Mouse (Mus musculus): ENCODE results near the gene Ndufb4.

Ndufb4 gene

DNA sequence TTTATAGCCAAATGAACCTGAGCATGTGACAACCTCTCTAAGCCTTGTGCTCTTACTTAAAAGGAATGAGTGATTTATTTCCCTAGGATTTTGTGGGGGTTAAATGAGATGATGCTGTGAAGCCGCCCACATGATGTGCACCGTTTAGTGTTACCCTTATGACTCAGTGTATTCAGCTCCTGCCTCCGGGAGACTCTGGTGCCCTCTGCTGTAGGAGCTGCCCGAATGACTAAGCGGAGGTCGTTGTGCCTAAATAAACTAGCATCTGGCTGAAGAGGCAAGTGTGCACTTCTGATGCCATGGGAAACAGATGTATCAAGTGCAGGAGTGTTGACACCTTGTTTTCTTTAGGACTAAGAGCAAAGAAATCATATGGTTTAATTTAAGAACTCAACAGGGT is 18.1 kb downstream of the Ndufb4 start:
- no peak for DNase-seq (ENCODE audit: low spot score in 2 of 2)

DNA sequence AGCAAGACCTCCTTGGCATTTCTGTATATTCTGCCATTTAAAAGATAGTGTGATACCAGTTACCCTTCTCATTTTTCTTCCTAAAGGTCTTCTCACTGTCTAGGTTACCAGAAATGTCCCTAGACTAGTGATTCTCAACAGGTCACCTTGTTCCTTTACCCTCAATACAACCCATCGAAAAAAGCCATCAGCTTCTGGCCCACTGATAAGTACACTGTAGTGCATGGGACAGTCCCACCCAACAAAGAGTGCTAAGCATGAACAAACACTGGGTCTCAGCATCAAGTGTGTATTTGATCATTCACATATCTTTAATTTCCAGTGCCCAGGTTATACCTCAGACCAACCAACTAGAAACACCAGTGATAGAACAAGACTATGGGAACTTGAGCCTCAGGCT is 19.2 kb downstream of the Ndufb4 start:
- no peak for DNase-seq (ENCODE audit: low spot score in 2 of 2)

DNA sequence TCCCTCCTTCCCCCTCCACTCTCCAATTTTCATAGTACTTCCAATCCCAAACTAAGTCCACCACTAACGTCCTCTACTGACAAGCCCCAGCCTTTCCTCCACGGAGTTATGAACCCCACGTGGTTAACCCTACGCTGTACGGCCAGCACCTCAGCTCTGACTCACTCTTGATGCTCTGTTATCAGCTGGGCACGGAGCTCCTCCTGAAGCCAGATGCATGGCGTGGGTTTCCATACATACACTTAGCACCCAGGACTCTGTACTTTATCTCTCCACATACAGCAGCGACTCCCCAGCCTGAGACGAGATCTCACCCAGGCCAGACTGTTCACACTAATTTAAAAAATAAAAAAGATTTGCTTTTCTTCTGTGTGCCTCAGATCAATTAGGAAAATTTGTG is 19.7 kb downstream of the Ndufb4 start:
- no peak for DNase-seq (ENCODE audit: low spot score in 2 of 2)

DNA sequence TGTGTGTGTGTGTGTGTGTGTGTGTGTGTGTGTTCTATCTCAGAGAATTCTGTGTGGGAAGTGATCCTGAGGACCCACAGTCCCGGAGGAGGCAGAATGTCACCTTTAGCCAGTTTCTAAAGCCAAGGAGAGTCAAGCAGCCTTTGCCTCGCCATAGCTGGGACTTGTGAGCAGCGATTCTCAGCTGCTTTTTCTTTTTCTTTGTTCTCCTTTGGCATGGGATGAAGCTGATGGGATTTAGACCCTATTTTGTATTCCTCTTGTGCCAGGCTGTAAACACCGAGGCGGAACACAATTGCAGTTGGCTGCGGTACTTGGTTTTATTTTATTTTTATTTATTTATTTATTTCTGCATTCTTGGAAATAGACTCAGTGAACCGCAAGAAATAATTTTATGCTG is 25.2 kb downstream of the Ndufb4 start:
- no peak for DNase-seq (ENCODE audit: low spot score in 2 of 2)

DNA sequence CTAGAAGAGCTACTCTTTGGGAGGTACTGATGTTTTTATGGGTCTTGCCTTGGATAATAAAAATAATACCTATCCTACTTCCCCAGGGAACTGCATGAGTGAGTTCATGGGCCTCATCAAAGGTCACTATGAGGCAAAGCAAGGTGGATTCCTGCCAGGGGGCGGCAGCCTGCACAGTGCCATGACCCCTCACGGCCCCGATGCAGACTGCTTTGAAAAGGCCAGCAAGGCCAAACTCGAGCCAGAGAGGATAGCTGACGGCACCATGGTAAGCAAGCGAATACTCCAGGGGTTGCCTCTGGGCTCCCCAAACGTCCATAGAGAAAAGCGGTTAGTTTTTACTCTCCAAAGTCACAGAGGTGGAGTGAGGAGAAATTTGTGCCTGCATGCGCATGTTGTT is 25.9 kb downstream of the Ndufb4 start:
- DNase-seq (ENCODE audit: low spot score in 2 of 2) = no peak

DNA sequence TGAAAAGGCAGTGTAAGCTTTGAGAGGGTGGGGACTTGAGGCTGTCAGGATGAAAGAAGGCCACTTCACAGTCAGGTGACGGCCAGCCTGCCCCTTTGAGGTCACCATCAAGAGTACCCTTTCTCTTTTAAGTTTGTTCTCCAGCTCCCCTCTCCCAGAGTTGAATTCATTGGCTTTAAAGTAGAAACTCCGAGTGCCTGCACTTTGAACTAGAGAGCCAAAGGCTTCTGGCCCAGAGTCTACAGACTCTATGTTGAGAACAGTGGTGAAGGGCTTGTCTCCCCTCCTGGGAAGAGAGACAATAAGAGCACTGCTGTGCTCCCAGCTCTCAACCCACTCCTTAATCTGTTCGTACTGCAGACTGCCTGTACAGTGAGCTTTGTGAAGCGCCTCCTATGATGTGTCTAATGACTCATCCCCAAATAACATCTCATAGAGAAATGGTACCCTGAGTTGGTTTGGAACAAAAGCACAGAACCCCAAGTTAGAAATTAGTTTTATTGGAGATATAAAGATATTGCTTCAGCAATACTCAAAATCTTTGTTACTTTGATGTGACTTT is 27.8 kb downstream of the Ndufb4 start:
- no peak for DNase-seq (ENCODE audit: low spot score in 2 of 2)

DNA sequence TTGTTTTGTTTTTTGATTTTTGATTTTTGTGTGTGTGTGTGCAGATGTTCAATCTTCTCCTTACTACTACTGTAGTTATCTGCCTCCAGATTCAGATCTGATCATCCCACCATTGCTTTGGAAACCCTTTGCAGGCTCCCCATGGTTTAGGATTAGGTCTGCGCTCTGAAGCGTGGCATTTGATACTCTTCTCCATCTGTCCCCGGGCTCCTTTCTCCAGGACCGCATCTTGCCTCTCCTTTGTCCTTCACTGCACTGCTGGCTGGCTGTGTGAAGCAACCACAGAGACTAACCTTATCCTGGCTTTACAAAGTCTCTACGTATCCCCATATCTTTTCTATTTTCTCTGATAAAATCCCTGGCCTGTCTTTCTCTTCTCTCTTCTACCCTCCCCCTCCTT is 31.3 kb downstream of the Ndufb4 start:
- DNase-seq (ENCODE audit: low spot score in 2 of 2) = no peak

DNA sequence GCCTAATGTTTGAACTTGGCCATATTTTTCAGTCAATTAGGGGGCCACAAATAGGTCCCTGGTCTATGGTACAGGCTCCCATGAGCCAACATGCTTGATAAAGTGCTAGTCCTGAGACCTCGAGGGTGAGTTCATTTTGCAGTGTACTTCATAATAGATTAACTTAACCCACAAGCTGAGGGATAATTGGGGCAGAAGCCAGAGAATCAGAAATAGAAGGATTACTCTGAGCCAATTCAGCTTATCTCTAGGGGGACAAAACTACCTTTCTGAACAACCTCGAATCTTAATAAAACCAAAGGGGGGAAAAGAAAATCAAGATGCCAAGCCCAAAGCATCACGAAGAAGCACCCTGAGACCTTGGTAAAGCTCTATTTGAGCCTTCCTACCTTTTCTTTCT is 31.9 kb downstream of the Ndufb4 start:
- no peak for DNase-seq (ENCODE audit: low spot score in 2 of 2)

DNA sequence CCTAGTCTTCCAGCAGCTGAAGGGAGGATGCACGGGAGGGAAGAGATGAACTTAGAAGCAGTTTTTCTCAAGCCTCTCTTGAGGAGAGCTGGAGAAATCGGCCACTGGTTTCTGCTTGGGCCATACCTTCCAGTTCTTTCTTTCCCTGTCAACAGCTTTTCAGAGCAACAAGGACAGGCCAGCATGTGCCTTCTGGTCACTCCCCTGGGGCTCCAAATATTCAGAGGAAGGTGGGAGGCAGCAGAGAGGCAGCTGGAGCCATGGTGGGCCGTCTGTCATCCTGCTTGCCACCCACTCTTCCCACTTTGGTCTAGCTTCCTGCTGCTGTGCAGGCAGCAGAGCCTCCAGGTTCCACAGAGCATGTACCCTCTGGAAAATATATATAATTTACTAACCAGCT is 36.6 kb downstream of the Ndufb4 start:
- DNase-seq (ENCODE audit: low spot score in 2 of 2) = no peak

DNA sequence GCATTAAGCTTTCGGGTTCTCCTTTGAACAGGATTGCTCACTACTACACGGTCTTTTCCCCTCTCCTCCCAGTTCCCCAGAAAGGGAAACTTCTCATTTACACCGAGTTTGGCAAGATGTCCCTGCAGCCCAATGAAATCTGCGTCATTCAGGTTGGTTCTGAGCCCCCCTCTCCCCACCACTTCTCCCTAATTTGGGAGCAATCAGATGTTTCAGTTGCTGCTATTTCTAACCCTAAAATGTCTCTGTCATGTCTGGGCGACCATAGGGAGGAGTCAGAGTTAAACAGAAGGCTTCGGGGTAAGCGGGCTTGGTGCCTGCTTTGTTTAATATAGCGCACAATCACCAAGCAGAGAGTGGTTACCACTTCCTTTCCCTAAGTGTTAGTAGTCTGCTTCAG is 38.1 kb downstream of the Ndufb4 start:
- no peak for DNase-seq (ENCODE audit: low spot score in 2 of 2)

DNA sequence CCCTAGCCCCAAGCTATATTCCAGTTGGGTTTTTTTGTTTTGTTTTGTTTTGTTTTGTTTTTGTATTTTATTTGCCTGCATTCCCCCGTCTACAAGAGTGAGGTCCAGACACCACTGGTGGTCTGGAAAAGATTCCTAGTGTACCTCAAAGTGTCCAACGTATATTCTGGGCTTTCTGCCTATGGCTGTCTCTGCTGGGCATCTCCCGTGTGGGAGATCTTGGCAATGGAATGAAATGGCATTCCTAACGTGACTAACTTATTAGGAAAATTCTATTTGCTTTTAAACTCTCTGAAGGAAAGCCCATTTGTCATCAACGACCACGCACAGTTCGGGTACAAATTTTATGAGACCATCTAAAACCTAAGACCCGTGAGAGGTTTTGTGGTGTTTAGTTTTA is 38.8 kb downstream of the Ndufb4 start:
- DNase-seq (ENCODE audit: low spot score in 2 of 2) = no peak

DNA sequence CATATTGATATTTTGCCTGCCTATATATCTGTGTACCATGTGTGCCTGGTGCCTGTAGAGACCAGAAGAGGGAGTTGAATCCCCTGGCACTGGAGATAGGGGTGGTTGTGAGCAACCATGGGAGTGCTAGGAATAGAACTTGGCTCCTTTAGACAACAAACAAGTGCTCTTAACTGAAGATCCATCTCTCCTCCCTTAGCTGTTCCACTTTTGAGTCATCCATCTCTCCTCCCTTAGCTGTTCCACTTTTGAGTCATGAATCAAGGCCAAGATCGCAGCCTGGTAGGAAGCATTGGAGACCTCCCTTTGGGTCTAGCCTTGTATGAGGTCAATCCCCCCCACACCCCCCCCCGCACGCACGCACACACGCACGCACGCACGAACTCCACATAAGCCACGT is 39.7 kb downstream of the Ndufb4 start:
- no peak for DNase-seq (ENCODE audit: low spot score in 2 of 2)

DNA sequence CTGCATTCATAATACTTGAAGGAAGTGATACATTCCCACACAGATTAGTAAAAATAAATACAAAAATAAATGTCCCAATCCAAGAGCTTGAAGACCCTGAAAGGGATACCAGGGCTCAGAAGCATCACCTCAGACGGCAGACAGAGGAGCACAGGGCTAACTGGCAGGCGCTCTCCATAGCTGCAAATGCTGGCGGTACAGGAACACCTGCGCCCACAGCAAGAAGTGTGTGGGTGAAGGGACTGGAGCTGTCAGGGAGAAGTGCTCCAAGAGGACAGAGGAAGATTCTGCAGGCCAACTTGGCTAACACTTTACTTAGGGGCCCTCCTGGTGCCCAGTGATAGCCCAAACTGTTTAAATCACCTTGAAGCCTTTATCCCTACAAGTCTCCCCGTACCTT is 42.2 kb downstream of the Ndufb4 start:
- no peak for DNase-seq (ENCODE audit: low spot score in 2 of 2)

DNA sequence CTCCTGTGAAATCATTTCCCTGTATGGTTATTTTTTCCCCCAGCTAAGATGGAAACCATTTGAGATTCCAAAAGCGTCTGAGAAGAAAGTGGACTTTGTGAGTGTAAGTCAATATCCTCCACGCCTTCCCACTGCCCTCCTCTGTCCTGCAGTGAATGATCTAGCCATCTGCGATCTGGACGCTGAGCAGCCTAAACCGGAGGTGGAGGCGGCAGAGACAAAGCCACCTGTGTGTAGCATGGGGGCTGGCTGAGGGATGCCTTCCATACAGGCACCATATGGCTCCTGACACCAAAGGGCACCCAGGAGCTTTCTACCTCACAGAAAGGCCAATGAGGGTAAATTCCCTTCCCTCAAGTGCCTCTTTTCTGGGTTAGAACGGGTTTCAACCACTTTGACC is 43.2 kb downstream of the Ndufb4 start:
- no peak for DNase-seq (ENCODE audit: low spot score in 2 of 2)

DNA sequence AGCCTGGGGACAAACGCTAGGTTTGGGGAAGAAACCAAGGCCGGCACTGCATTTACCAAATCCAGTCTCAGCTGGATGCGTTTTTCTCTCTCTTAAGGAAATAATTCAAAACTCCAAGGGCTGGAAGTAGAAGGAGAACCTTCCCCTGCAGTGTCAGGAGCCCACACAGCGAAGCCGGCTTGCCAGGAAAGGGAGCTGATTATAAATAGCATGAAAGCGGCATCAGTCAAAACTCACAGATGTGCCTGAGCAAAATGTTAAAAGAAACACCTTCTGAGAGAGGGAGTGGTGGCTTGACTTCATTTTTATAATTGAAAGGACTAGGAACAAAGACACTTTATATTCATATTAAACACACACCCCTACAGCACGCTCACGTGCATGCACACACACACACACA is 43.9 kb downstream of the Ndufb4 start:
- DNase-seq (ENCODE audit: low spot score in 2 of 2) = no peak

DNA sequence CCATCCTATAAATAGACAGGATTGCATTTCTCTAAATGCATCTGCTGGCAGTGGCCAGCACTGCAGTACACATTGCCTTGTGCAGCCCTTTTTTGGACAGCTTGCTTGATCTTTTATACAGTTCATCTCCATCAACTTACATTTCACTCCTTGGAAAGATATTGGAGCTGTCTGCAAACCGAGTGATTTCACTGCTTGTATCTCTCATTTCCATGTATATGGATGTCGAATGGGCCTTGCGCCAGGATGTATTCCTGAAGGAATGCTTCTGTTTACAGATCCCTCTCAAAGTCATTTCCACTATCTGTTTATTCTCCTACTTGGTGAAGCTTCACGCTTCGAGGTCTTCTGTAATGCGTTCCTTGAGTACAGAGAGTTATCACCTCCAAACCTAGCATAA is 50.0 kb downstream of the Ndufb4 start:
- DNase-seq (ENCODE audit: low spot score in 2 of 2) = no peak

DNA sequence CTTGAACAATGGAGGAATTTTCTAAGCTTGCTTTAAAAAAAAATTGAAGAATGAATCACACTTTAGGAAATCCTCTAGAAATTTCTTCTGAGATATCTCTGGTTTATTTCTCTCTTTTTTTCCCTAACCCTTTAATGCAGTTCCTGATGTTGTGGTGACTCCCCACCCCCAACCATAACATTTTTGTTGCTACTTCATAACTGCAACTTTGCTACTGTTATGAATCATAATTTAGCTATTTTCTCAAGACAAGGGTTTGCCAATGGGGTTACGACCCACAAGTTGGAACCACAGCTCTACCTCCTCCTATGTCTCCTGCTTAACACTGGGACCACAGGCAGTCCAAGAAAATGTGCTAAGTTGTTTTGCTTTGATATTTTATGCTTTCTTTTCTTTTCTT is 50.8 kb downstream of the Ndufb4 start:
- no peak for DNase-seq (ENCODE audit: low spot score in 2 of 2)

DNA sequence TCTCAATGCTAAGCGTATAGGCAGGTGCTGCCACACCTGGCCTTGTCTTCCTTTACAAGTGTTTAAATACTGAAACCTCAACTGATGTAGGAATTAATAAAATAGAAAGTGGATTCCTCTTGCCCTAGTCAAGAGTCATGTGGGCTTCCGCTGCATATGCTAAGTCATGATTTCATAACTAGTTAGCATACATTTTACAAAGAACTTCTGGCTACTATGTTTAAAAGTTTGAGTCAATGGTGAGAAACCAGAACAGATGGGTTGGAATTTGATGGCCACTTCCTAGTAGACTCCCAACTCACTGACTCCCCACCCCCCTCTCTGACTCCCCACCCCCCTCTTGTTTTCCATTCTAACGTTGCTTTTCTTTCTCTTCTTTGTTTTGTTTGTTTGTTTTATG is 54.9 kb downstream of the Ndufb4 start:
- DNase-seq (ENCODE audit: low spot score in 2 of 2) = no peak

DNA sequence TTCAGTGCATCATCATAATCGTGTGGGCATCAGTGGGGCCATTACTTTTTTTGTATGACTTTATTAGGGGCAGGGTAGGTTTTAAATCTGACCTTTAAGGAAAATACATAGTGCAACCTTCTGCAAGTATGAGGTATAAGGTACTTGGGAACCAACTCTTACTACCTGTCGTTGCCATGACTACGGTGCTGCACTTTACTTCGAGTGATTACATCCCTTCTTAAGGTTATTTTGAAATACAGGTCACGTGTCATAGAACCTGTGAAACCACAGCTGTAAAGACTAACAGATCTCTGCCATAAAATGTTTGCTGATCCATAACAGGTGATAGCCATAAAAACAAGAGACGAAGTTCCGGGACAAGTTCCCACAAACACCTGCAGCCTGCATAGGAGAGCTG is 55.8 kb downstream of the Ndufb4 start:
- DNase-seq (ENCODE audit: low spot score in 2 of 2) = no peak

DNA sequence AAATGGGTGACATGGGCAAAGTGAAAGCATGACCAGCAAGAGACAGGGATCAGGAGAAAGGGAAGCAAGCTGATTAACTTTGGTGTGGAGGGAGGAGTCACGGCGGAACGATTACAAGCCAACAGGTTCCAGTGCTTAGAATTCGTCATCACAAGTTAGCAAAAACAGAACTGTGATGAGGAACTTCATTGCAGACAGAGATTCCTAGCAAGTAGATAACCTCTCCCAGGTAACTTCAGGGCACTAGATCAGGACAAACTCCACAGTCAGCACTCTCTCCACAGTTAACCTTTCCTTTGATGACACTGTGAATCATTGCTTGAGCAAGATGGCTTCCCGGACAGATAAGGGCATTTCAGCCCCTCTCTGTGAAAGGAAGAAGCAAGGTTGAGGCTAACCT is 56.8 kb downstream of the Ndufb4 start:
- DNase-seq (ENCODE audit: low spot score in 2 of 2) = no peak

All from natural killer cell, adult 2 months (primary cell).